Mouse (Mus musculus) layer of hippocampus, adult 9-10 months (tissue): ENCODE data around the gene Fam129a.
"Not testable (repeated sequence)": the region's sequence is repeated elsewhere in the genome, so short reads cannot be mapped to it uniquely, and the experiment has no call there.

ENCODE experiments used
- DNase-seq: peaks from one replicate; pipeline ENCODE4 v3.0.0; 2022; ENCODE audit warnings: low spot score

Gene Fam129a

DNA sequence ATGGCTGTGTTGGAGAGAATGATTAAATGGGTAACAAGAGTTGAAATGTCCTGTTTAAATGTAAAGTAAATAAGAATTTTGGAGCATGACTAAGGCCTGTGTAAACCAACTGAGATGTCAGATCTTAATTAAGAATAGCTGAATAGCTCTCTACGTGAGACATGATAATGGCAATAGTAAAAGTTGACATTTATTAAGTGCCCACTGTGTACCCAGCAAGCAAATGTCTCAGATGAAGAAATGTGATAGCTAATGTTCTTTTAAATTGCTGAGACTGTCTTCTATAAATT lies 13.1 kb downstream of the Fam129a start:
- no peak for DNase-seq

DNA sequence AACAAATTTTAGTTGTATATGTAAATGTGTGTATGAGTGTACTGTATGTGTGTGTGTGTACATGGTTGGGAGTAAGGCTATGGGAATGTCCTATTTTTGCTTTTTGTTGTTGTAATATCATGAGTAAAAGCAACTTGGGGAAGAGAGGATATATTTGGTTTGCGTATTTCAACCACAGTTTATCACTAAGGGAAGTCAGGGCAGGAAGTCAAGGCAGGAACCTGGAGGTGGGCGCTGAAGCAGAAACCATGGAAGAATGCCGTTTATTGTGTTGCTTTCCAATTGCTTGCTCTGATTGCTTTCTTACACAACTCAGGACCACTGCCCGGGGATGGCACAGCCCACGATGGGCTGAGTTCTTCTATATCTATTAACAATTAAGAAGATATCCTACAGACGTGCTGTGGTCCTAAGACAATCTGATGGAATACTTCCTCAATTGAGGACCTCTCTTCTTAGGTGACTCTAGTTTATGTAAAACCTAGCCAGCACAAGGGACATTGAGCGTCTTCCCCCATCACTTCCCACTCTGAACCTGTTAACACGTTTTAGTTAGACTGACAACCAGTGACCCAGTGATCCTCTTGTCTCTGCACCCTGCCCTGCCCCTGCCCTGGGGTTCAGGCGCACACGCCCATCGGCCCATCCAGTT lies 13.7 kb downstream of the Fam129a start:
- no peak for DNase-seq

DNA sequence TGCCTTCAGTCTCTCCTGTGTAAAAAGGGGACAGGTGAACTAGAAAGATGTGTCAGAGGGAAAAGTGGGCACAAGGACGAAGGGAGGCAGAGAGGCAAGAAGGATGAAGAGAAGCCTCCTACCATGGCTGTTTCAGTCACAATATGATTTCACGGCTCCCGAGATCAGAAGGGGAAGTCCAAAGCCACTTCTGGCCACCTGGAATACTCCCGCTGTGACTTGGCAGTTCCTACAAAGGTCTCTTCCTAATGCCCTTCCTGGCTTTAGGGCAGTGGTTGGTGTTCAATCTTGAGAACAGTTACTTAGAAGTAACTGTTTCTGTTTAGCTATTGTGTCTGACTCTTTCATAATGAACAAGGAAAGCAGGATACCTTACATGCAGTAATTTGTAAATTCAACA lies 14.7 kb downstream of the Fam129a start:
- DNase-seq: no peak

DNA sequence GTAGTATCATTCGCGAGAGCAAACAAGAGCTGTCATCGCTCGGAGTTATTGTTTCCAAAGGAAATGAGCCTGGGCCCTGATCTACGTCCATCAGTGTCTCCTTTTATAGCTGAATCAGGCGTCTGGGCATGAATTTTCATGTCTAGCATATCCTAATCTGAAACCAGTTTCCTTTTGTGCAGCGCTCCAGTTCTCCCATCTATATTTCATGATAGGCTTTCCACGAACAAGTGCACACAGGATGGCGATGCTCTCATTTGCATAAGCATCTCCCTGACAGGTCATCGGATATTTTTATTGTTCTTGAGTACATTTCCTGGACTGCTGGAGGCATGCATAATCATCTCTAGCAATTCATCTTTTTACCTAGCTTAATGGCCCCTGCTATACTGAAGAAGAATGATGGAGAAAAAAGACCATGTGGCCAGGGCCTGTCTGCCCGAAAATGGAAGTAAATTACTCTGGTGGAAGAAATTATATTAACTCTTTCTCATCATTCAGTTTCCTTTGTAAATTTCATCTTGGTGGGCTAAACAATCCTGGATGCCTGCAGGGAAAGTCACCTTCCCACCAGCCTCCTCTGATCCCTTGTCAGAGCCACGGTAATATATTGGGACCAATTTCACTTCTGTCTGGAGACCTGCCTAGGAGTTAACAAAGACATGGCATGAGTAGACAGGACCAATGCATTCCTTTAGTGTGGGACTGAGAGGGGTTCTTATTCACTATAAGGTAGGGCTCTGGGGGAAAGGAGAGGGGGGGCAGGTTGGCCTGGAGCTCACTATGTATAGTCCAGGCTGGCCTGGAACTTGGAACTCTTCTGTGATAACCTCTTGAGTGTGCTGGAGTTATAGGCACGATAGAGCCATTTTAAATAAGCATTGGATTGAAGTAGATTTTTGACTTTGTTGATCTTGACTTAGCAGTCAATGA lies 21.4 kb downstream of the Fam129a start:
- DNase-seq: no peak

DNA sequence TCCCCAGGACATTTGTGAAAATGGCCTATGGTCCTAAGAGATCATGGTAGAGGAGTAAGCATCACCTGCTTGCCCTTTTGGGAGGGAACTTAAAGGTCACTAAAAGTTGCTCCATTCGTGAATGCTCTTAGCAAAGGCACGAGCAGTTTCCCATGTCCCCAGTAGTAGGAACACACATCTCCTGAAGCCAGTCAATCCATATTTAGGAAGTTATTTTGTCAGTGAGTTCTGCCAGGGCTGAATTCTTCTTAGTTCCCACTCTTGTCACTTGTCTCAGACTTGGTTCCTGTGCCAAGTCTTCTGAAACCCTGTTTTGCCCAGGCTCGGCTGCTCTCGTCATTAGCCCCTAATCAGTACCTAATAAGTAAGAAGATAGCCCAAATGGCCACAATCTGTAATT lies 23.9 kb downstream of the Fam129a start:
- DNase-seq: no peak

DNA sequence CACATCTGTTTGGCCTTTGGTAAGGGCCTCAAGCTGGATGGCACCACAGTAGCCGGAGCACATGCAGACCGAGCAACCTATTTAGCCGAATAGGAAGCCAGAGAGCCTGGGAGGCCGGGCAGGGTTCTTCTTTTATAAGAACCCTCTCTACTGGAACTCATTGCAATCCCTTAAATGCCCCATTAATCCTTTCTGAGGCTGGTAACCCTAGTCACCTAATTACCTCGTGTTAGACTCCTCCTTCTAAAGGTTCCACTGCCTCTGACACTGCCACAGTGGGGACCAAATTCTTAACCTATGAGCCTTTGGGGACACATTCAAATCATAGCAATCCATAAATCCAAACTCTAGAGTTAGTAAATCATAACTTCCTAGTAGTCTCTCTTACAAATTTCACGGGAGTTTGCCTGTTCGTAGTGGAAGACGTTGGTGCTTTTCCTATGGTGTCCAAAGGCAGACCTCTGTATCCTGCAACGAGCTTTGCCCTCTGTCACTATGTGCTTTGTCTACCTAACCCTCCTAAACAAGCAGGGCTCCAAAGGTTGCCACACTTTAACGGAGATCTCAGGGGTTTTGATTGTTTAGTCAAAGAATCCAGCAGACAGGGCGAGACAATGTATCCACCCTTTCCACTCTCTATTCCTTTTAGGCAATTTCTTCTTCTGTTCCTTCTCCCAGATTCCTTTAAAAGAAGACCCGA lies 24.8 kb downstream of the Fam129a start:
- no peak for DNase-seq

DNA sequence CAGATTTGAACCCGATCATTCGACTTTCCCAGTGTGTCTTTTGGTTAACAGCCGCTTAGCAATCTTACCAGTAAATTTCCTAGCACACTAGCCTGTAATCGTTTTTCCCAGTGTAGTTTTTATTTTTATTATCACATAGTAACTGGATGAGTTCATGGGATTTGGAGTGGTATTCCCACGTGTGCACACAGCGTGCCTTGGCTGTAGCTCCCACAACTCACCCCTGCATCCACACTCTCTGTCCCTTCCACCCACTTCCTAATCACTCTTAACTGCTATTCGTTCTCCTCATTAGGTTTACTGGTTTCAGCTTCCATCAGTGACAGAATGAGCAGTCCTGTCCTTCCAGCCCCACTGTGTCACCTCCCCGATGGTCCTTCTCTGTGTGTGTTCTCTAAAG lies 25.6 kb downstream of the Fam129a start:
- no peak for DNase-seq

DNA sequence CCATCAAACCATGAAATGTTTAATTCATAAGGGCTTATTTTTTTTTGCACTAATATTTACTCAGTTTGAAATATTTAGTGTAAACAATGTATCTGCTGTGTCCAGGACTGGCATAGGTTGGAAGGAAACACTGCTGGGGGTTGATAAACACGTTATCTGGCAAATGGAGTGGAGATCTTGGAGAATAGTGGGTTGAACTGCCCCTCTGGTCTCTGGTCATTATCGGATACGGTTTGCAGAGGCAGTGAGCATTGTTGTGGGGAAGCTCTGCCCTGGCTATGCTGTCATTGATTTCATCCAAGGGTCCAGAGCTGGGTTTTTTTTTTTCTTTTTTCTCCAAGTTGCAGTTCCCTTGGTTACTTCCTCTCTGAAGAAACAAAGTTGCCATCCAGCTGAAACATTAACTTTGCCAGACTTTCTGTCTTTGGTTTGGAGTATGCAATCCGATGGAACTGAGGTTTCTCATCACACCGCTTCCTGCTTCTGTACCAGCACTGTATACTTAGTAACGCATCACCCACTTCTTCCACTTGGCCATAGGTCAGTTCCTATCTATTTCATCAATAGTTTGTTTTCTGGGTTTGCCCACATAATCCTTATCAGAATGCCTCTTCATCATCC lies 26.8 kb downstream of the Fam129a start:
- DNase-seq: no peak

DNA sequence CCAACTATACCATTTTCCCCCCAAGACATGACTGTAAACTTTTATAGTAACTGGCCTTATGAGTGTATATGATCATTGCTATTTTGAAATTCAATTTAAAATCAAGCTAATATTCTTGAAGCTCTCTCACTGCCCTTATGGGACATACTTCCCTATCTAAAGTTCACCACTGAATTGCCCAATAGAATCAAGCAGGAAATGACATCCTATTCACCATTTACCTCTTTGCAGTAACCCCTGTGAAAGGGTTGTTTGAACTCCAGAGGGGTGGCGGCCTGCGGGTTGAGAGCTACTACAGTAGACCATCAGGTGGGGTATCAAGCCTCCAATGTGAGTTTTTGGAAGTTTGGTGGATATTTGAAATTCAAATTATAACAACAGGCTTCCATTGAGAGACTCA lies 27.9 kb downstream of the Fam129a start:
- no peak for DNase-seq

DNA sequence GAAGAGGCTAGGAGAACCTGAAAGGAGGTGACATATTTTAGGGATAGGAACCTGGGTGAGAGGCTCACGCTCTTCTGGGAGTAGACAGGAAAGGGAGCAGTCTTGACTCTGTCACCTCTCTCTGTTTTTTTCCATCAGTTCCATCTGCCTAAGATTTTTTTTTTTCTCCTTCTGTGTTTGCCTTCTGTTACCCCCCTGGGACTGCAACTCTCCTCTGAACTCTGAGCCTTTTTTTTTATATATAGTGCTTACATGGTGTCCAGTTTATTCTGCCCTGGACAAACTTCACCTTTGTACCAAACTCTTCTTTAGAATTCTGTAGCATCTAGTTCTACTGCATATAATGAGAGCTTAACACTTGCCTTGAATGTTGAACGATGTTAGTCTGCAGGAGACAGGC lies 33.3 kb downstream of the Fam129a start:
- no peak for DNase-seq

DNA sequence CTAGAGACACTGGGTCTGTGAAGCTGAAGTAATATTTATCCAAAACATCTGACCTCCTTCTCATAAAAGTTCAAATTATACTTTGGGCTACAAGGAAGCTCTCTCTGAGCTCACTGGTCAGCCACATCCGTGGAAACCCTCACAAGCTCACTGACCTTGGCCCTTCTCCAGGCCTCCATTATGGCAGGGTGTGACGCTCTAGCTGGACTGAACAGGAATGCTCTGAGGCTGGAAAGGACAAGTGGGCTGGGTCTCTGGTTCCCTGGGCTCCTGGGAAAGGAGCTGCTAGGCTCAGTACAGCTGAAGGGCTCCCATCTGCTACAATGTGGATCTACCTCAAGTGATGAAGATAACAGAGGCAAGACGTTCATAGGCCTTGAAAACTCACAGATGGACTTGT lies 37.0 kb downstream of the Fam129a start:
- not testable (repeated sequence) for DNase-seq

DNA sequence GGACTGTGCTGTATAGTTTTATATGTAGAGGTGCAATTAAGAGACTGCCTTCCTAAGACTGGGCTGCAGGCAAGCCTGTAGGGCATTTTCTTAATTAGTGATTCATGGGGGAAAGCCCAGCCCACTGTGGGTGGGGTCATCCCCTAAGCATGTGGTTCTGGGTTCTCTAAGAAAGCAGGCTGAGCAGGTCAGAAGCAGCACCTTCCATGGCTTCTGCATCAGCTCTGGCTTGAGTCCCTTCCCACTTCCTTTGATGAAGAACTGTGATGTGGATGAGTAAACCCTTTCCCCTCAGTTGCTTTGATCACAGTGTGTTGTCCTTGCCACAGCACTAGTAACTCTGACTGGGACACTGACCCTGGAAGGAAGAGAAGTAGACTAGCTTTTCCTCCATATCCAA lies 39.6 kb downstream of the Fam129a start:
- DNase-seq: no peak

DNA sequence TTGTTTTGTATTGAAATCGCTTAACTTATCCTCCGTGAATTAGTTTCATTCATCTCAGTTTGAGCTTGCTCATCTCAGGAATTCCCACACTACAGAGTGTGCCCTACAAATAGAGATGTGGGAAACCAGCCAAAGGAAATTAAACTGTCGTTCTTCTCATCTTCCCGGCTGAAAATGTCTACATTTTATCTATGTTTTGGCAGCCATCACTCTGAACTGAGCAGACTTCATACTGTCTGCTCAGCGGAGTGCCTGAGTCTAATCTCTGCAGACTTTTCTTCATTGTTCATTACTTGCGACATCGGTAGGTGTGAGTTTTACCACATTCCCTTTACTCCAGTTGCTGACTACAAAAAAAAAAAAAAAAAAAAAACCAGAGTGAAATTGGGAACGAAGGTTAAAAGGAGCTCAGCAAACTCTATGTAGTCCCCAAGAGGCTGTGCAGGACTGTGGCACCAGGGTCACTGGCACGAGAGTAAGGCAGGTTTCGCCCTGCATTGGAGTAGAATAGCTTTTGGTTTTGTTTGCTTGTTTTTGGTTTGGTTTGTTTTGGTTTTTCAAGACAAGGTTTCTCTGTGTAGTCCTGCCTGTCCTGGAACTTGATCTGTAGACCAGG lies 43.4 kb downstream of the Fam129a start:
- DNase-seq: no peak

DNA sequence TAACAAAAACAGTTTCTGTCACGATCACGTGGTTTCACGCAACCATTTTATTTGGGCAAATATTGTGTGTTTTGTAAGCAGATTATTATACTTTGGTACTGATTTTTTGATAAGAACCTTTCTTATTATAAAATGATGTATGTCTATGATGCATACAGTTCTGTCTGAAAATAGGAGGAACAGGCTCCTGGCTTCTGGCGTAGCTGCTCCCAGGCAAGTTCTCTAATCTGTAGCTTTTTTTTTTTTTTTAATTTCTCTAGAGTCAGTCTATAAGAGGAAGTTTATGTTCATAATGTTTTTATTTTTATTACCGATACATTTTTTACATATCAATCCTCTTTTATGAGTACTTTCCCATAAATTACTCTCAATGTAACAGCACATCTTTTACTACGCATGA lies 44.6 kb downstream of the Fam129a start:
- no peak for DNase-seq

DNA sequence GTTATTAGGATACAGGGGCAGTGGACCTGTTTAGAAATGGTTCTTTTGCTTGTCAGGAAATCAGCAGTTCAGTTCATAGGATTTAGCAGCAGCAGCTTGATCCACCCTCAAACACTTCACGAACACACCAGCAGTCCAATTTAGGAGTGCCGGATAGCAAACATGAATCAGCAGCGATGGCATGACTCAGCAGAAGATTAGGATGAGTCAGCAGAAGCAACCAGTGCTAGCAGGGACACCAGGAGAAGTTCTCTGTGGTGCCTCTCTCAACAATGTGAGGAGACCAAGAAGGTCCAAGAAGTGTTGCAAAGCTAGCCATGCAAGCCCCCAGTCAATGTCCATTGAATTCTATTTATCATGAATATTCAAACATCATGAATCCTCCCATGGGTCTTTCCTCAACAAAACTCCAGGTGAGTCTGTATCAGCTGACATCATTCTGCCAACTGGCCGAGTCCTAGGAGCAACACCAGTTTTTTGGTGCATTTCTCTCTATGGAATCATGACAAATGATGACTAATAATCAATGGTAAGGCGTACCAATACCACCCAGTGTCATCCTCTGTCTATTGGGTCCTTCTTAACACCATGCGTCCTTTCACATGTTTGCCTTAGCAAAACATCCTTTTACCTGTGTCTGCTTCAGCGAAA lies 45.7 kb downstream of the Fam129a start:
- DNase-seq: no peak

DNA sequence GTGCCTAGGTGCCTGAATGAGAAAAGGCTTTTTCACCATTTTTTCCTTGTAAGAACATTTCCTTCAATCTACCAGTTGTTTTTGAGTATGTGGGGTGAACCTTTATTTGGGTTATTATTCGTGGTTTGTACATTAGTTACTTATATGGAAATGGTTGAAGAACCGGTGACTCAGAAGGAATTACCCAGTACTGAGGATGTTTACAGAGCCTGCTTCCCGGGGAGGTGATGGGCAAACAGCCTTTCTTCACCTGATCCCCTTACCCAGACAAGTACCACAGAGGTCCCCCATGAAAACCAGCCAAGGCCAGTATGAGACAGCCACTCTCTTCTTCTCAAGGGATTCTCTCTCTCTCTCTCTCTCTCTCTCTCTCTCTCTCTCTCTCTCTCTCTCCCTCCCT lies 47.3 kb downstream of the Fam129a start:
- DNase-seq: no peak

DNA sequence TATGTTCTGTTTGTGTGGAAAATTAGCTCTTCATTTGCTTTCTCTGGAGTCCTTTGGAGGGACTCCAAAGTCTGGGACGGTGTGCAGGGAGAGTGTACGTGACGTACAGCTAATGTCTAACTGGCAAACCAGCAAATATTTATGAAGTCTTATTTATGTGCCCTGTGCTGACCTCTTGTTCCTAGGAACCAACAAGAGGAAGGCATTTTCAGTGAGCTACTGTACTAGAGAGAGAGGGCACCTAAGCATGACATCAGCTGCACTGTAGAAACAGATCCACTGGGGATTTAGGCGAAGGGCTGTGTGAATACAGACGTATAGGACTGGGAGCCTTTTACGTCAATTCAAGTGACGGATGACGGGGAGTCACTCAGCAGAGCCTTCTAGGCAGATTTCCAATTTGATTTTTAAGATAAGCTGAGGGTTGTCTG lies 48.3 kb downstream of the Fam129a start:
- DNase-seq: no peak

DNA sequence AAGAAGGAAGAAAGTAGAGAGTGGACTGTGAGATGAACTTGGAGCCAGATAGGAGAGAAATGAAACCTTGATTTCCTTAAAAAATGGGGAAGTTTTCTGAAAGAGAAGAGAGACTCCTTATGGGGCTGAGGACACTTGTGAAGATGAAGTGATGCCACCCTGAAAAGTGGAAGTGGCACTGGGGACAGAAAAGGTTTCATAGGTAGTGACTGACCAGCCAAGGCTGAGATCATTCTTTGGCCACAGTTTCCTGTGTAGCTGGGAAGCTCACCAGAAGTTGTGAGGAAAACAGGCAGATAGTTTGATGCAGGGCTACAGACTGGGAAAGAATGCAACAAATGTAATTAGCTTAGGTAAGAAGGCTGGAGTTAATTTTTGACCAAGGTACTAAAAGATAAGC lies 49.7 kb downstream of the Fam129a start:
- no peak for DNase-seq

DNA sequence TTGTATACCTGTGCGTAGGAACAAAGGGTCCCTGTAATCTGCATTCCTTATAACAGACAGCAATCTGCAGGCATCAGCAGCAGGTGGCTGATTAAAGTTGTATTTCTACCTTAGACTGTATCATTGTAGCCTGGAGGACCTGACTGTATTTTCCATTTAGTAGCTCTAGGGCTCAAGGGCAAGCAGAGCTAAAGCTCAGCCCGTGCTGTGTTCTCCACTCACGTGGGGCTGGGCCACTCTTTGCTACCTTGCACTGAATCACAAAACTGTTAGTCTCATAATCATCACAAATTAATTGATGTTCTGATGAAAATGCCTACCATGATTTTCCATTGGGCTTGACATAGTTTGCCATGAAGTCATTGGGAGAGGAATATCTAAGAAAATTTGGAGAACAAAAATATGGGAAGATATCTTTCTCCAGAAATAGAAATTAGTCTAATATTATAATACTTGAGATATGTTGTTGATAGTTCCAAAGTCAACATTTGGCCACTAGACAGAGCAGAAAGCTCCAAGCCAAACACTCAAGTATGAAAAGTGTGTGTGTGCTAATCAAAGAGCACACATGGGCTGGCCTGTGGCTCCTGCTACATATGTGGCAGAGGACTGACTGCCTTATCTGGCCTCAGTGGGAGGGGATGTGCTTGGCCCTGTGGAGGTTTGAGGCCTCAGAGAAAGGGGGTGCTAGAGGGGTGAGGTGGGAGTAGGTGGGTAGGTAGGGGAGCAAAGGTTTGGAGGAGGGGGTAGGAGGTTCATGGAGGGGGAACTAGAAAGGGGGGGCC lies 53.6 kb downstream of the Fam129a start:
- no peak for DNase-seq

DNA sequence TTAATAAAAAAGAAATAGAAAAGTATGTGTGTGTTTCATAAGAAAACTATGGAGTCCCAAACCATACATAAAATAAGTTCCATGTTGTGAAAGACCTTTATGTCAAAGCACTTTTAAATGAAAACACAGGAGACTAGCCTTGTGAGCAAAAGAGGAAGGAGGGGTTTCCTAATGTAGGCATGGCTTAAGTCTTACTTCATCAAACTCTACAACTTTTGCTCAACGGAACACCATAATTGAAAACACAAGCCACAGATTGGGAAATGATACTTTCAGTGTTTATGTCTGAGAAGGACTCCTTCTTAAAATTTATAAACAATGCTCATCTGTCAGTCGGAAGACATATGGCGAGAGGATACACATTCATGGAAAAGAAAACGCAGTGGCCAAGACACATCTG lies 54.3 kb downstream of the Fam129a start:
- no peak for DNase-seq

DNA sequence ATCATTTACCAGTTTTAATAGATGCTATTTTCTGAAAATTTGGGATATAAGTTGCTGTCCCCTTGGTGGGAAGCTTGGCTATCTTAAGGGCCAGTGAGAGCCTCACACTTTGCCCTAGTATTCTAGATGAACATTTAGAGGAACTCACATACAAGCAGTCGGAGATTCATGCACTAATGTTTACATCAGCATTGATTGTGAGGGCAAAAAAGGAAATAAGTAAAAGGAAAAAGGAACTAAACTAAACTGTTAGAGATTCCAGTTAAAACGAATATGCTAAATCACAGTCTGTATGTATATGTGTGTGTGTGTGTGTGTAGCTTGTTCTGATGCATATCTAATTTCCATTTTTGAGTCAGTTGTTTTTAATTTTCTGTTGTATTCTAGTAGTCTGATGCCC lies 54.7 kb downstream of the Fam129a start:
- DNase-seq: no peak
